Mouse (Mus musculus) yolk sac, embryonic 10.5 days (tissue): ENCODE data around the gene Il1r1.
A peak's percentile ranks its signal among the peaks of the same experiment; 100 is the strongest.

Experiments
- DNase-seq: peaks from one replicate; pipeline ENCODE4 v3.0.0-alpha.2; 2017; ENCODE audit warnings: low spot score

Il1r1 gene

GRCm38 (mm10) chr1:40224539-40225284, at the start of gene Il1r1:
Gene Il1r1, plus strand, starts transcription at chr1:40225080.
- no peak for DNase-seq

- no peak for DNase-seq
These were observed 49.8 kb upstream of the Il1r1 start for GRCm38 (mm10) chr1:40175123-40175522.

GRCm38 (mm10) chr1:40175797-40176196, 49.1 kb upstream of the Il1r1 start:
- DNase-seq: peak; percentile 39

GRCm38 (mm10) chr1:40179031-40179430, 45.8 kb upstream of the Il1r1 start:
- DNase-seq: no peak

- no peak for DNase-seq
These were observed 45.4 kb upstream of the Il1r1 start for GRCm38 (mm10) chr1:40179493-40179892.

- no peak for DNase-seq
These were observed 44.0 kb upstream of the Il1r1 start for GRCm38 (mm10) chr1:40180861-40181260.

- DNase-seq: no peak
These were observed 43.2 kb upstream of the Il1r1 start for GRCm38 (mm10) chr1:40181716-40182115.

GRCm38 (mm10) chr1:40183410-40183809, 41.5 kb upstream of the Il1r1 start:
- DNase-seq: no peak

- no peak for DNase-seq
These were observed 36.9 kb upstream of the Il1r1 start for GRCm38 (mm10) chr1:40187961-40188360.

- DNase-seq: no peak
These were observed 34.9 kb upstream of the Il1r1 start for GRCm38 (mm10) chr1:40190025-40190424.

GRCm38 (mm10) chr1:40190837-40191236, 34.0 kb upstream of the Il1r1 start:
- DNase-seq: no peak

- no peak for DNase-seq
These were observed 30.6 kb upstream of the Il1r1 start for GRCm38 (mm10) chr1:40194279-40194678.

GRCm38 (mm10) chr1:40213337-40214159, 11.3 kb upstream of the Il1r1 start:
- no peak for DNase-seq

- DNase-seq: no peak
These were observed 7.4 kb upstream of the Il1r1 start for GRCm38 (mm10) chr1:40217521-40217920.

- no peak for DNase-seq
These were observed 6.3 kb upstream of the Il1r1 start for GRCm38 (mm10) chr1:40218603-40219002.

GRCm38 (mm10) chr1:40220549-40220948, 4.3 kb upstream of the Il1r1 start:
- DNase-seq: no peak

- DNase-seq: no peak
These were observed 3.0 kb upstream of the Il1r1 start for GRCm38 (mm10) chr1:40221864-40222263.

GRCm38 (mm10) chr1:40222680-40223079, 2.2 kb upstream of the Il1r1 start:
- no peak for DNase-seq

GRCm38 (mm10) chr1:40223591-40223990, 1.3 kb upstream of the Il1r1 start:
- no peak for DNase-seq

- no peak for DNase-seq
These were observed 700 bp downstream of the Il1r1 start for GRCm38 (mm10) chr1:40225580-40225979.

GRCm38 (mm10) chr1:40229033-40229432, 4.2 kb downstream of the Il1r1 start:
- DNase-seq: no peak

- DNase-seq: no peak
These were observed 4.9 kb downstream of the Il1r1 start for GRCm38 (mm10) chr1:40229771-40230280.

GRCm38 (mm10) chr1:40230336-40230735, 5.5 kb downstream of the Il1r1 start:
- DNase-seq: no peak
